Mouse (Mus musculus): ENCODE measurements around the gene Apeh. TPM values are rescaled to one million over a fixed set of nuclear protein-coding genes. Genes with fewer than 3 reads are reported as not detected.

Apeh gene
- polyA plus RNA-seq, 1 experiment from 2014 or later: 32.8 TPM

DNA sequence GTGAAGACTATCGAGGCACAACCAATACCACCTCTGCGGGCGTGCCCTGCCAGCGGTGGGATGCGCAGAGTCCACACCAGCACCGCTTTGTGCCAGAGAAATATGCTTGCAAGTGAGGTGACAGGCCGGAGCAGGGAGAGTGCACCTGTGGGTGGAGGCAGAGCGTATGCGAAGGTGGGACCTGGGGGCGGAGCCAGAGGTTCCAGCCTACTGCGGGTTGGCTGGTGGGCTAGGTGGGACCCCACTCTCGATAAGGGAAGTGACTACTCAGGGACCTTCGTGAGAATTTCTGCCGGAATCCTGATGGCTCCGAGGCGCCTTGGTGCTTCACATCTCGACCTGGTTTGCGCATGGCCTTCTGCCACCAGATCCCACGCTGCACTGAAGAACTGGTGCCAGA lies 11.9 kb downstream of the Apeh start:
- peaks cover 34% of the 10 kb centered on the region for H3K36me3 ChIP-seq (ENCODE audit: inconsistent target)
- no peak overlapping the region for H3K27ac ChIP-seq
- 15% methylated on average over 18 of the region's 19 CpGs for WGBS (ENCODE audit: missing documents)
- peaks cover 9% of the 10 kb centered on the region; the same call in 1 of the 2 replicates for H3K79me2 ChIP-seq (ENCODE audit: inconsistent target)
- H3K4me3 ChIP-seq (ENCODE audit: inconsistent target): no peak overlapping the region

DNA sequence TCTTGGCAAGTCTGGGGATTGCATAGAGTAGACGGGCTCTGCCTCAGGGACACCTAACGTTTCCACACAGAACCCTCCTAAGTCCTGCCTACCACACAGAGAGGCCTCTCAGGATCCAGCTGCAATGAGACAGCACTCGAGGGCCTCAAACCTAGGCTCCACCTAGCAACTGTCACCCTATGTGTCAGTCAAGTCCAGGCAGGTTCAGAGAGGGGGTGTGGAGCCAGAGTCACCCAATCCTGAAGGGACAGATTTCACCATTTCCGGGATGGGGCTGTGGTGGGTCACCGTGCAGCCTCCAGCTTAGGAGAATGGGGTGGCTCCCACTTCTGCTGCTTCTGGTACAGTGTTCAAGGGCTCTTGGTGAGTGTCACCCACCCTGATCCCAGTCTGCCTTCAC lies 14.2 kb downstream of the Apeh start, which contains the start of gene Mst1:
Gene Mst1 (plus strand): TSS at position 269 of the 400 bp plus-strand sequence.
- H3K4me3 ChIP-seq (ENCODE audit: inconsistent target): peak within 1 kb of the TSS; percentile 89; the same call in 1 of the 2 replicates
- no peak within 1 kb of the TSS for H3K27ac ChIP-seq
- WGBS (ENCODE audit: missing documents): 79% methylated on average over 4 of the region's 5 CpGs
- H3K79me2 ChIP-seq (ENCODE audit: inconsistent target): peaks cover 9% of the 10 kb centered on the region; the same call in 1 of the 2 replicates
- peaks cover 11% of the 10 kb centered on the region for H3K36me3 ChIP-seq (ENCODE audit: inconsistent target)

DNA sequence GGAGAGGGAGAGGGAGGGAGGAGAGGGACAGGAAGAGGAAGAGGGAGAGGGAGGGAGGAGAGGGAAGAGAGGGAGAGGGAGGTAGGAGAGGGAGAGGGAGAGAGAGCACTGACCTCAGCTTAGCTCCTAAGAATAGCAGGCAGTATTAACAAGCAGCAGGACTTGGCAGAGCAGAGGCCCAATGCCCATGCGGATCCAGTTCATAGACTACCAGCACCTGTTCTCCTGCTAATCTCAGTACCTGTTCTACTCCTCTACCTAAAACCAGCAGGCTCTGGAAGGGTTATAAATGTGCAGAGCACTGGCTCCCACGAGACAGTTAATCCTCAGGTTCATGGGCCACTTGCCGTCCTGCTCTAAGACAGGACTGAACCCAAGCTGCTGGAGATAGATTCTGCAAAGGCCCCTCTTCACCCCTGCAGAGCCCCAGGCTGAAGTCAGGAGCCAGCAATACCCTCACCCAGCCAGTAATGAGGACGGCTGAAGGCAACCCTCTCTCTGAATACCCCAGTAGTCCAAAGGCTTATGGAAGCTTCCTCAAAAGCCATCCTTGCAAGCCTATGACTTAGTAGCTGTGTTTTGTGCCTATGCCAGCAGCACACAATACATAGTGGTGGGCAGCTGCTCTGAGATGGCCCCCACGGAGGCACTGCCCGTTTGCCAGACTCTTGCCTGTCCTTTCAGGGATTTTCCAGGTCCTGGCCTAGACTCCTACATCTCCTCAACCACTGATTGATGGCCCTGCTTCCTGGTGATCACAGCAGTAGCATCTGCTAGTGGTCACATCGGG lies 21.1 kb downstream of the Apeh start:
- Histone ChIP-seq H3K36me3 (ENCODE audit: inconsistent target) (peaks cover 13% of the 10 kb centered on the region; the same call in 1 of the 2 replicates), H3K79me2 (ENCODE audit: inconsistent target) (peaks cover 4% of the 10 kb centered on the region; the same call in 1 of the 2 replicates), H3K4me3 (ENCODE audit: inconsistent target) (no peak overlapping the region), H3K27ac (no peak overlapping the region)
- WGBS (ENCODE audit: missing documents): 91% methylated on average over 7 of the region's 7 CpGs

DNA sequence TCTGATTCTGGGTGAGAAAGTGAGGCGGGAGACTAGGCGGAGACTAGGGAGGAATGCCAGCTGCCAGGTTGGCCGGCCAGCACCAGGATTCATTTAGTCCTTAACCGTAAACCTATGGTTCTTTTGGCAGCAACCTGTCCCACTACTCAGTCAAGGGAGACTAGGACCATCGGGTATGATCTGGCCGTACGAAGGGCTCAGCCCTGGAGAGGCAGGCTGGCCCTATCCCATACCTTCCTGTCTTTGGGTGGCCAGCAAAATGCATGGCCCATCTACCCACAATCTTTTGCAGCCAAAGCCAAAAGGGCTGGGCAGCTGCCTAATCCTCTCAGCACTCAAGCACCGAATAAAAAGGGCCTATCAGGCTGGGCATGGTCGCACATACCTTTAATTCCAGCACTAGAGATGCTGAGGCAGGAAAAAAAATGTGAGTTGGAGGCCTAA lies 21.9 kb downstream of the Apeh start:
- Histone ChIP-seq H3K36me3 (ENCODE audit: inconsistent target) (peaks cover 13% of the 10 kb centered on the region; the same call in 1 of the 2 replicates), H3K4me3 (ENCODE audit: inconsistent target) (no peak overlapping the region), H3K27ac (no peak overlapping the region), H3K79me2 (ENCODE audit: inconsistent target) (no peaks in the 10 kb centered on the region)
- WGBS (ENCODE audit: missing documents): 93% methylated on average over 9 of the region's 9 CpGs

DNA sequence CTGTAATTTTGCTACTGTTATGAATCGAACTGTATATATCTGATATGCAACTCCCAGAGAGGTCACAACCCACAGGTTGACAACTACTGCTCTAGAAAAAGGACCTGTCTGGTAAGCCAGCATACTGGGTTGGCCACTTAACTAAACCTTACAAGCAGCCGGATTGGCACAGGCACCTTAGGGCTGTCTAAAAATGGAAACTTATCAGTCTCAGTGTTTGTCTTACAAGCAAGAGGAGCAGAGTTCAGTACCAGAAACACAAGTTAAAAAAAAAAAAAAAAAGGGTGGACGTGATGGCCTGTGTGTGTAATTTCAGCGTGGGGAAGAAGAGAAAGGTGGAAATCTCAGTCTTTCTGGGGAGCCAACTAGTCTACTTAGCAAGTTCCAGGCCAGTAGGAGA lies 22.6 kb downstream of the Apeh start:
- Histone ChIP-seq H3K36me3 (ENCODE audit: inconsistent target) (peaks cover 13% of the 10 kb centered on the region; the same call in 1 of the 2 replicates), H3K79me2 (ENCODE audit: inconsistent target) (no peaks in the 10 kb centered on the region), H3K4me3 (ENCODE audit: inconsistent target) (no peak overlapping the region), H3K27ac (no peak overlapping the region)
- WGBS (ENCODE audit: missing documents): 95% methylated on average over 4 of the region's 4 CpGs

DNA sequence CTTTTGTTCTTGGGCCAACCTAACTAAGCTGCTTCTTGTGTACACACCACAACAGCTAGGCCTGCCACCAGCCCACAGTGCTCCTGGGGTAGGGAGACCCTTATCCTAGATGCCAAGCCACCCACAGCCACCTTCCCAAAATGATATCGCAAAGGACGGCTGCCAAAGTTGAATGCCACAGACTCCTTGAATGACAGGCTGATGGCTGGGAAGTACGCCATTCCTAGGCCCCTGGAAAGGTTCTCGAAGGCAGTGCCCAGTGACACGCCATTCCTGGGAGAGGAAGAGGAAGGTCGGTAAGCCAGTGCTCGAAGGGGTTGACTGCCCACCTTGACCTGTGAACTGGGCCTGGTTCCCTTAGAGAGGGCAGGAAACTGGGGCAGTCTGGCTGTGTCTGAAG lies 24.9 kb downstream of the Apeh start:
- H3K27ac ChIP-seq: no peak overlapping the region
- peaks cover 14% of the 10 kb centered on the region; the same call in 1 of the 2 replicates for H3K36me3 ChIP-seq (ENCODE audit: inconsistent target)
- 95% methylated on average over 7 of the region's 7 CpGs for WGBS (ENCODE audit: missing documents)
- no peaks in the 10 kb centered on the region for H3K79me2 ChIP-seq (ENCODE audit: inconsistent target)
- H3K4me3 ChIP-seq (ENCODE audit: inconsistent target): no peak overlapping the region

DNA sequence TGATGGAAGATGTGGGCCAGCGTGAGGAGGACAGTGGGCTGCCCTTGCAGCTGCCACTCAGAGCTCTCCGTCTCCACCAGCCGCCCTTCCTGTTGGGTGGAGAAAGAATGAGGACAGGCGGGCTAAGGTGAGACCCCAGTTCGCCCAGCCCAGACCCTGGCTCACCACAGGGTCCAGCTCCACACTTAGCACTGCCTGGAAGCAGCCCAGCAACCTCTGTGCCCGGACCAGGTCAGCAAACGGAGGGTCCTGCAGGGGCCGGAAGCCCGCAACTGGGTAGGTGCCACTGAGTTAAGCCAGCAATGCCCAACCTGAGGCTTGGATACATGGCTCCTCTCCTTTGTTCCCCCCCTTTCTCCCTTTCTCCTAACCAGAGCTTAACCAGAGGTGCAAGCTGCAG lies 25.4 kb downstream of the Apeh start:
- H3K27ac ChIP-seq: no peak overlapping the region
- no peak overlapping the region for H3K4me3 ChIP-seq (ENCODE audit: inconsistent target)
- H3K79me2 ChIP-seq (ENCODE audit: inconsistent target): no peaks in the 10 kb centered on the region
- peaks cover 20% of the 10 kb centered on the region; the same call in 1 of the 2 replicates for H3K36me3 ChIP-seq (ENCODE audit: inconsistent target)
- 94% methylated on average over 9 of the region's 9 CpGs for WGBS (ENCODE audit: missing documents)

DNA sequence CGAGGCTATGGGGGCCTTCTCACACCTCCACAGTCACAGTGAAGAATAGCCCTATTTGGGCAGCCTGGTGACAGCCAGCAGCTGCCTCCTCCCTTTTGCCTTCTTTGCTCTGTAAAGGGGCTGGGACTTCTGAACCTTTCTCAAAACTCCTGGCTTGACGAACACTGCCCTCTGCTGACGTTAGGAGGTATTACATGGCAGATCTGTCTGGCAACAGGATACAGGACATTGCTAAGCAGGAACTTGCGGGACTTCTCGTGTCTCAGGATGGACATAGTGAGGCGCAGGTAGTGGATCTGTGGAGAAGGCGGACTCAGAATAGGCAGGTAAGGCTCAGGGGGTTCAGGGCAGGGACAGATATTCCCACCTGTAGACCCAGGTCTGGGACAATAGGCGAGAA lies 26.5 kb downstream of the Apeh start:
- Histone ChIP-seq H3K4me3 (ENCODE audit: inconsistent target) (no peak overlapping the region), H3K27ac (no peak overlapping the region), H3K79me2 (ENCODE audit: inconsistent target) (no peaks in the 10 kb centered on the region), H3K36me3 (ENCODE audit: inconsistent target) (peaks cover 28% of the 10 kb centered on the region; the same call in 1 of the 2 replicates)
- WGBS (ENCODE audit: missing documents): 32% methylated on average over 8 of the region's 8 CpGs

DNA sequence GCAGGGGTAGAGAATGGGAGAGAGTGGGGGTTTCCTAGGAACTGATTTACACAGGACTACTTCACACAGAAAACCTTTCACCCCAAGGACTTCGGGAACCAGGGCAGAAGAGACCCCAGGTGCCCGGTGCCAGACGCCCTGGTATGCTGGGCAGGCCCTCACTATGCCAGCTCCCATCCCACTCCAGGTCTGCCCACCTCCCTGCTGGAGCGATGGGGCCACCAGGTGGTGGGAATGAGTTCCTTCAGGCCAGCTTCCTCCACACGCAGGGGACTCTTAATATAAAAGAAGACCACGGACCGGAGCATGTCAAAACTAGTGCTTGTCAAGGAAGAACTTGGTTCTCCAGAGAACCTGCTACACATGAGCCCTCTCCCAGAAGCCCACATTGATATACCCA lies 27.2 kb downstream of the Apeh start:
- 87% methylated on average over 6 of the region's 7 CpGs for WGBS (ENCODE audit: missing documents)
- Histone ChIP-seq H3K79me2 (ENCODE audit: inconsistent target) (no peaks in the 10 kb centered on the region), H3K4me3 (ENCODE audit: inconsistent target) (no peak overlapping the region), H3K36me3 (ENCODE audit: inconsistent target) (peaks cover 34% of the 10 kb centered on the region; the same call in 1 of the 2 replicates), H3K27ac (no peak overlapping the region)

DNA sequence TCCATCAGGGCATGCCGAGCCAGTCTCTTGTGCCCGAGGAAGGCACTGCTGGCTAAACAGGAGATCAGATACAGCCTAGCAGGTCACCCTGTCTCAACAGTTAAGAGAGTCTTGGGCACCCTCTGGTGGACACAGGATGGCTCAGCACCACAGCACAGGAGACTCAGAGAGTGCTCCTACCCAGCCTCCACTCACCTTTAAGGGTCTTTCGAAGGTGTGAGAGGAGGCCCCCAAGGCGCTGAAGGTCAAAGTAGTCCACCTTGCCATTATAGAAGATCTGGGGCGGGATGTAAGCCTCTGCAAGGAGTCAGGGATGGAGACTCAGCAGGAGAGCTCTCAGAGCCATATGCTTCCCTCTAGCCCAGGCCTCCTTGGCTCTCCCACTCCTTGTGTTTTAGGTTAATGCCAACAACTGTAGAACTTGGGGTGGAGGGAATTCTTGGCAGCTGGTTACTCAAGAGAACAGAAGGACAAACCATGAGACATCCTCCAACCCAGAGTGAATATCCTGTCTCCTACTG lies 28.9 kb downstream of the Apeh start:
- no peak overlapping the region for H3K27ac ChIP-seq
- 70% methylated on average over 5 of the region's 5 CpGs for WGBS (ENCODE audit: missing documents)

DNA sequence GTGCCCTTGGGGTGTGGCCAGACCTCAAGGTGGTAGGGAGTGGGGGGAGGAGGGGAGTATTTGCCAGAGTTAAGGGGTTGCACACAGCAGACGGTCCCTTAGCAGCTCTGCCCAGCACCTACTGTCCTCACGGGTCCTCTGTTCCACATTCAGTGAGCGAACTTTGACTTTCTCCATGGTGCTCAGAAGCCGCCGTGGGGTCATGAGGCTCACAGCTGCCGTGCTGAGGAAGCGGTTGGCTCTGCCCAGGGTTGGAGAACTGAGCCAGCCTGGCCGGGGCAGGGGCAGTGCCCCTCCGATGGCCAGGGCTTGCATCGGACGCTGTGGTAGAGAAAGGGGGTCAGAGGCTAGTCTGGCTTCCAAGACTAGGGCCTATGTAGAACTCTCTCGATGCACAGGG lies 31.0 kb downstream of the Apeh start:
- H3K79me2 ChIP-seq (ENCODE audit: inconsistent target): no peaks in the 10 kb centered on the region
- H3K36me3 ChIP-seq (ENCODE audit: inconsistent target): peaks cover 43% of the 10 kb centered on the region; the same call in 1 of the 2 replicates
- H3K4me3 ChIP-seq (ENCODE audit: inconsistent target): no peak overlapping the region
- 92% methylated on average over 12 of the region's 12 CpGs for whole genome bisulfite sequencing (ENCODE audit: missing documents)
- no peak overlapping the region for H3K27ac ChIP-seq

More for the DNA sequence above, 28.9 kb downstream of the Apeh start:
- H3K4me3 ChIP-seq (ENCODE audit: inconsistent target): no peak overlapping the region
- H3K79me2 ChIP-seq (ENCODE audit: inconsistent target): no peaks in the 10 kb centered on the region
- peaks cover 27% of the 10 kb centered on the region; the same call in 1 of the 2 replicates for H3K36me3 ChIP-seq (ENCODE audit: inconsistent target)

DNA sequence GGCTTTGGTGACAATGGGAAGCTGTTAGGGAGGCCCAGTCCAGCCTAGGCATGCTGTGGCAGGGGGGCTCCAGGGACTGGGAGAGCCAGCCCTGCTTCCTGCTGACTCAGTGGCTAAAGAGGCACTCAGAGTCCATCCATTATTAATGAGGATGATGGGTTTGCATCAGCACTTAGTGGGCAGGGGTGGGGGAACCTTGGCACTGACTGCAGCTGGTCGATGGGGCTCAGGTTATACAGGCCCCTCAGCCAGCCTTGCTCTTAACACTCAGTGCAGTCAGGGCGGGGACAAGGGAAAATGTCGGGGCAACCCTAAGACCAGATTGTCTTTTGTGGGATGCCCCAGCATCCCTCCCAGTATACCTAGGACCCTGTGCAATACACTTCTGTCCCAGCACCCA lies 32.3 kb downstream of the Apeh start:
- no peaks in the 10 kb centered on the region for H3K79me2 ChIP-seq (ENCODE audit: inconsistent target)
- H3K27ac ChIP-seq: no peak overlapping the region
- H3K36me3 ChIP-seq (ENCODE audit: inconsistent target): peaks cover 54% of the 10 kb centered on the region; the same call in 1 of the 2 replicates
- 89% methylated on average over 3 of the region's 3 CpGs for WGBS (ENCODE audit: missing documents)
- no peak overlapping the region for H3K4me3 ChIP-seq (ENCODE audit: inconsistent target)

DNA sequence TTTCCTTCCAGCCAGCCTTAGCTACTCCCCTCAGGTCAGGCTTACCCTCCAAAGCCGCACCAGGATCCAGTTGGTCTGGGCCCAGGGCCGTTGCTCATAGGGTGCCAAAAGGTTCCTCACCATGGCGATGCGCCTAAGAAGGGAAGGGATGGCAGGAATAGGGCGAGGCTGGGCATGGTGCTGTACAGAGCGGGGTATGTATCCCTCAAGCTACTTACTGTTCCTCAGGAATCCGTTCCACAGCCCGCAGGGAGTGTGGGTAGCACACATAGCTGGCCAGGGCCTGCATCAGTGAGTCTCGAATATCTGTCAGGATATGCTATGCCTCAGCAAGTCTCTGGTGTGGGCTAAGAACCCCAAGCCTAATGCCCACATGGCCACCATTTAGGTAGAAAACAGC lies 36.1 kb downstream of the Apeh start:
- peaks cover 54% of the 10 kb centered on the region; the same call in 1 of the 2 replicates for H3K36me3 ChIP-seq (ENCODE audit: inconsistent target)
- 100% methylated on average over 9 of the region's 9 CpGs for WGBS (ENCODE audit: missing documents)
- H3K79me2 ChIP-seq (ENCODE audit: inconsistent target): no peaks in the 10 kb centered on the region
- H3K4me3 ChIP-seq (ENCODE audit: inconsistent target): no peak overlapping the region
- no peak overlapping the region for H3K27ac ChIP-seq

DNA sequence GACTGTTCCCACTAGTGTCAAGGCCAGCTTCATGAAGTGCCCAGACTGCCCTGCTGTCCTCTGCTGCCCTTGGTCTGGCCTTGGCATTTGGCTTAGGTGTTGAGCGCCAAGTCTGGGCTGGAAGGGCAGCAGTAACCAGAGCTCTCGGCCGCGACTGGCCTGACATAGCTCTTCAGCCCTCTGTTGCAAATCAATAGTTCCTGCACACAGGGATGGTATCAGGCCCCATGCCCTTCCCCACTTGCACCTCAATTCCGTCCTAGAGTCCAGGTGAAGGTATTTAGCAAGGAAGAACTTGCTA lies 37.2 kb downstream of the Apeh start:
- H3K79me2 ChIP-seq (ENCODE audit: inconsistent target): no peaks in the 10 kb centered on the region
- H3K36me3 ChIP-seq (ENCODE audit: inconsistent target): peaks cover 45% of the 10 kb centered on the region; the same call in 1 of the 2 replicates
- H3K4me3 ChIP-seq (ENCODE audit: inconsistent target): no peak overlapping the region
- H3K27ac ChIP-seq: no peak overlapping the region
- 100% methylated on average over 5 of the region's 5 CpGs for WGBS (ENCODE audit: missing documents)
